Mouse (Mus musculus) adrenal gland, postnatal 10 days (tissue): ENCODE data around the gene Scn2a. TPM values are rescaled to one million over a fixed set of nuclear protein-coding genes. Genes with fewer than 3 reads are reported as not detected.
A peak's percentile ranks its signal among the peaks of the same experiment; 100 is the strongest.

ENCODE experiments used
- DNase-seq: peaks from one replicate; pipeline ENCODE4 v3.0.0; 2021; ENCODE audit warnings: mixed read lengths
- long read RNA-seq, 2 experiments: library from polyadenylated mRNA; stranded (forward); transcript quantifications; one replicate each; pipeline ENCODE4 v2.0.0; 2021
- total RNA-seq, 2 experiments: library from RNA; stranded (reverse); gene quantifications; 2 replicates each; pipeline ENCODE4 v1.2.3; 2021

Gene Scn2a
- 1 to 10 TPM; 1.1 to 2.6 TPM for total RNA-seq
- long read RNA-seq, experiment 1: 0 reads
- long read RNA-seq, experiment 2, partial matches to known transcripts: 1 of 1 reads
- long read RNA-seq, experiment 2, other reads (novel, unspliced or antisense): 0 of 1 reads

- DNase-seq: peak; percentile 40
Measured at GRCm38 (mm10) chr2:65620556-65621166, at the start of gene Scn2a. Gene Scn2a, plus strand, starts transcription at chr2:65620771.

GRCm38 (mm10) chr2:65587679-65588078, 32.9 kb upstream of the Scn2a start:
- no peak for DNase-seq

GRCm38 (mm10) chr2:65607813-65608212, 12.8 kb upstream of the Scn2a start:
- no peak for DNase-seq

- no peak for DNase-seq
Measured at GRCm38 (mm10) chr2:65611887-65612286, 8.7 kb upstream of the Scn2a start.

- DNase-seq: peak; percentile 65
Measured at GRCm38 (mm10) chr2:65619781-65620180, 790 bp upstream of the Scn2a start.

GRCm38 (mm10) chr2:65621254-65621653, 683 bp downstream of the Scn2a start:
- no peak for DNase-seq

- DNase-seq: no peak
Measured at GRCm38 (mm10) chr2:65621838-65622237, 1.3 kb downstream of the Scn2a start.

- DNase-seq: no peak
Measured at GRCm38 (mm10) chr2:65652636-65653035, 32.1 kb downstream of the Scn2a start.

- DNase-seq: no peak
Measured at GRCm38 (mm10) chr2:65657031-65657430, 36.5 kb downstream of the Scn2a start.

- no peak for DNase-seq
Measured at GRCm38 (mm10) chr2:65658430-65658829, 37.9 kb downstream of the Scn2a start.

- no peak for DNase-seq
Measured at GRCm38 (mm10) chr2:65663892-65664291, 43.3 kb downstream of the Scn2a start.

GRCm38 (mm10) chr2:65664481-65664880, 43.9 kb downstream of the Scn2a start:
- DNase-seq: no peak

- DNase-seq: no peak
Measured at GRCm38 (mm10) chr2:65665180-65665579, 44.6 kb downstream of the Scn2a start.

- no peak for DNase-seq
Measured at GRCm38 (mm10) chr2:65667590-65668436, 47.2 kb downstream of the Scn2a start.

- peak; percentile 65 for DNase-seq
Measured at GRCm38 (mm10) chr2:65668437-65669135, 48.0 kb downstream of the Scn2a start.

GRCm38 (mm10) chr2:65669561-65669960, 49.0 kb downstream of the Scn2a start:
- no peak for DNase-seq

- no peak for DNase-seq
Measured at GRCm38 (mm10) chr2:65670153-65670817, 49.7 kb downstream of the Scn2a start.

GRCm38 (mm10) chr2:65679621-65680020, 59.0 kb downstream of the Scn2a start:
- DNase-seq: no peak

GRCm38 (mm10) chr2:65685151-65685550, 64.6 kb downstream of the Scn2a start:
- DNase-seq: no peak

- DNase-seq: no peak
Measured at GRCm38 (mm10) chr2:65690456-65691184, 70.0 kb downstream of the Scn2a start.

- no peak for DNase-seq
Measured at GRCm38 (mm10) chr2:65694485-65694884, 73.9 kb downstream of the Scn2a start.

- no peak for DNase-seq
Measured at GRCm38 (mm10) chr2:65695061-65695460, 74.5 kb downstream of the Scn2a start.
